Mouse (Mus musculus): ENCODE results near the gene Uox.
A peak's percentile ranks its signal among the peaks of the same experiment; 100 is the strongest.

Gene Uox

DNA sequence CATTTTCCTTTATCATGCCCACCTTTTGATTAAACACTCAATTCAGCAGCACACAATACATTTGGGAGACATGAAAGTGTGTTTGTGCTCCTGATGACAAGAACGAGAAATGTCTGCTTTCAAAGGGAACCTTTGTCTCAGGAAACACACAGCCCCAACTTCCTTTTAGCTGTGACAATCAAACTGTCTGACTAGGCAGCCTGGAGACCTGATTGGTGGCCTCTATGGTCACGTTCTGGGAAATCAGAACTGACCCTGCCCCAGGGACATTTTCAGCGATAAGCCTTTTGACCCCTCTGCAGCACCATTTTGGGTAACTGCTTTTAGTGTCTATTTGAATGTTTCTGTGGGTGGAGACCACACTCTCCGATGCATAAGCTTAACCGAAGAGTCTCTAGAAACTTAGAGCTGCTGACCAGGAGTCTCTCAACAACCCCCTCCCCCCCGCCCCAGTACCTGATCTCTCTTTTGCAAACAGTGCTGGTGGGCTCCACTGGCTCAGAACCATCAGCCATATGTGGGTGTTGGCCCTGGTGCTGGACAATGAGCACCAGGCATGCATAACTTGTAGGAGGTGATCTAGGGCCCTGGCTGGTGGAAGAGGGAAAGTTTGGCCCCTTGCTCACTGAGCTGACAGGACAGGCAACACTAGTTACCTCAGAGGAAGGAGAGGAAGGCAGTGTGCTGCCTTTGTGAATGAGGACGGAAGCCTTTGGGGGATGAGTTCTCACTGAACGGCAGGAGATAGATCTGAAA is 58.2 kb downstream of the Uox start:
- peak; percentile 8 for DNase-seq

DNA sequence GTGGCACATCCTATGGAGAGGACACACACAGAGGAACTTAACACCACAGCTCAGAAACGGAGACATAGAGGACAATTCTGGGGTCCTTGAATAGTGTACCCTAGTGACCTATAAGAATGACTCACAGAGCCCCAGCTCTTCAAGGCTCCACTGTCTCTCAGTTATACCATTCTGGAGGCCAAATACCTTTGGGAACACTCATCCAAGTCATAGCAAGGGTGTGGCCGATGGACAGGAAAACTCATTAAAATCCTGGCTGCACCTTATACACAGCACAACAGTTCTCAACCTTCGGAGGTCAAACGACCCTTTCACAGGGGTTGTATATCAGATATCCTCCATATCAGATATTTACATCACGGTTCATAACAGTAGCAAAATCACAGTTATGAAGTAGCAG is 62.3 kb downstream of the Uox start:
- no peak for DNase-seq

DNA sequence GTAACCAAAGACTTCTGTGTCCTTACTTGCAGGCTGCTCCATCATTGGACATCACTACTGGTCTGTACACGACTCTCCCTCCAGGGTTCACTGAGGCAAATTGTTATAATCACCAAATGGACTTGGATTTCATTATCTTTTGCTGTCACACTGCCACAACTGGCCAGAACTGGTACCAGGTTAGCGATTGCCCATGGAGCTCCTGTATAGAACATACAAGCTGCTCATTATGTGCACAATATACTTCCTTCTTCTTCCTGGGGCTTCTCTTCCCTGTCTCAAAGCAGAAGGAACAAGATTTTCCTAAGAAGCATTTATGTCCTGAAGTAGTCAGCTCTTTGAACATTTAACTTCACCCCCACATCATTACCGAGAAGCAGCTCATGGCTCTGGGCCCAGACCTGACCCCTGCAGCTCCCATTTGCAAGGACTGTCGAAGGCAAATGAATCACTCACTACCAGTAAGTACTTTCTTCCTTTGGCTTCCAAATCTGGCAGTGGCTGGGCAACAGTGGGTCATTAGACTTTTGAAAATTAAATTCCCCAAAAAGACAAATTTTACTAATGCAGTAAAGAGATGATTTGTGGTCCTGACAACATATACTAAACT is 71.7 kb downstream of the Uox start:
- peak; percentile 48 for DNase-seq

GRCm38 (mm10) chr3:146649311-146649894 is 79.2 kb downstream of the Uox start:
- DNase-seq, result no peak

GRCm38 (mm10) chr3:146650716-146651115 is 80.5 kb downstream of the Uox start:
- no peak for DNase-seq

DNA sequence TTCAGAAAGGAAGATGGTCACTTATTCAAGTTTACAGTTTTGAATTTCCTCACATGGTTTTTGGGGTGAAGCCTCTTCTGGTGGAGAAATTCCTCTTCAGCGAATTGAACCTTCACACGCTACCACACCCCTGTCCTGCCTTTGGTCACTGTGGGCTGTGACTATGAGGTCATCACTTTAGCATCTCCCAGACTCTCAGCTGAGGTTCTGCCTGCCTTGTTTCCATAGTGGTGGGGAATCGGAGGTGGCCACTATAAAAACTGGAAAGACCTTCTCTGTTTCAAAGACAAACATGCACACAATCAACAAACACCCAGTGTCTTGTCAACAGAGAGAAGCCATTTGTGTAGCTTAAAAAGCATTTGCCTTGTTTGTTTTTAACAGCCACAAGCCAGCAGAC is 81.0 kb downstream of the Uox start, which contains the start of gene 4930503B20Rik:
TSS of gene 4930503B20Rik (minus strand) at position 101 of the 400 bp plus-strand sequence.
- DNase-seq, result no peak

DNA sequence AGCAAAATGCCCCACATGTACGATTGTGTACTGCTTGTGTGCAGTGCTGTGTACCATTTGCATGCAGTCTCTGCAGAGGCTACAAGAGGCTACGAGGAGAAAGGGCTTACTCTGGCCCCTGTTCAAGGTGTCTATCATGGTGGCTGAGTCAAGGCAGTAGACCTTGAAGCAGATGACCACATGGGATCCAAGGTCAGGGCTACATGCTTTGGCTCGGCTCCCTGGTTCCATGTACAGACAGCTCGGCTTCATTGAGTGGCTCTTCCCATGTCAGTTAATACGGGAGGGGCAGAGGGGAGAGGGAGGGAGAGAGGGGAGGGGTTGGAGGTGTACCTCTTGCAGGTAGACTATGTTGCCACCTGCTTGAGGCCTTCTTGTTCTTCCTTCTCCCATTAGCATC is 82.2 kb downstream of the Uox start:
- no peak for DNase-seq

- no peak for DNase-seq
Observed at GRCm38 (mm10) chr3:146653692-146654091, 83.5 kb downstream of the Uox start.

DNA sequence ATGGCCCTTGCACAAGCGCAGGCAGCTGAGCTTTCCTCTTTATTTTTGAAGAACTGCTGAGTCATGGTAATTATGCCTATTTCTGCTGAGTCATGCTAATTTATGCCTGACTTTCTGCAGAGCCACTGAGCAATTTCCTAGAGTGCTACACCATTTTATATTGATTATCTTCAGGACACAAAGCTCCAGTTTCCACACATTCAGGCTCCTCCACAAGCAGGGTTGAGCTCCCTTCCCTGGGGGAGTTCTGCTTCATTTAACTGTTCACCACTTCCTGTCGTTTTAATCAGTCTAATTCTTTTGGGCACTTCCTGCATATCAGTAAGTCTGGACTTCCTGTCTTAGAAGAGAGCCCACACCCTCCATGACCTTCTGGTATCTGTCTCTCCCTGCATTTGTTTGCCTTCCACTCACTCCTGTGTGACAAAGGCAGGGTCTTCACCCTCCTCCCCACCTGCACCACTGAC is 84.9 kb downstream of the Uox start:
- DNase-seq, result no peak

DNA sequence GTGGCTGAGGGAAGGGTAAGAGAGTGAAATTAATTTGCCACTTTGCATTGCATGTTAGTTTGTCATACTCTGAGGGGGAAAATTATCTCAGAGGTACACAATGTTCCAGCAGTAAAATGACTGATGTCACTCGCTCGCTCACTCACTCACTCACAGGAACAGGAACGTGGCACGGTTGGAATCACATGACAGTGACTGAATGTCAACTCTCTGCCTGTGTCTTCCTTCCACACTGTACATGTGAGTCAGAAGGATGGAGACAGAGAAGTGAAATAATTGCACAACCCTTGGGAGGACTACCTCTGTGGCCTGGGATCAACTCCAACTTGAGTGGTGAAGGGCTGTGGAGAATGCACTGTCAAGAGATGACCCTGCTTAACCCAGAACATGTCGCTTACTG is 87.2 kb downstream of the Uox start:
- DNase-seq, result no peak

DNA sequence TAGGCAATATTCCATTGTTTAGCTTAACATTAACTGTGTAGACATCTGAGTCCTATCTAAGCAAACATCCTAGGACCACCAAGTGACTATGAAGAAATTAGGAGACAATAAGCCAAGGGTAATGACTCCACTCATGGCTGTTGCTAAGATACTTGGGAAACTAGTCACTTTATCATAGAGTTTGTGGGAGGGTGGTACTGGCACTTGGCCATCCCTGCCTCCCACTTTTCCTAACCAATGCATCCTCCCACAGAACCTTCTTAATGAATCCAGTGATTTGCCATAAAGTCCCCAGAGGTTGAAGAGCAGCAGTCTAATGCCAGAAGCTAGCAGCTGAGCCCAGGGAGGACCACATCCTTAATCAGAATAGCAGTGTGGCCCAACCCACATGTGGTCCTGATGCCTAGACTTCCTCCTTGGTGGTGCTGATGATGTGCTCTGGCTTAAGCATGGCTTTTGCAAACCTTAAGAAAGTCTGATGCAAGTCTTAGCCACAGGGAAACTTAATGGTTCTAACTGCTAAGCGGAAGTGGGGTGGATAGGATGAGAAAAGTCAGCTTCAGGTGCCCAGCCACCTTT is 87.9 kb downstream of the Uox start:
- DNase-seq, result no peak

- no peak for DNase-seq
Observed at GRCm38 (mm10) chr3:146659321-146659720, 89.1 kb downstream of the Uox start.

DNA sequence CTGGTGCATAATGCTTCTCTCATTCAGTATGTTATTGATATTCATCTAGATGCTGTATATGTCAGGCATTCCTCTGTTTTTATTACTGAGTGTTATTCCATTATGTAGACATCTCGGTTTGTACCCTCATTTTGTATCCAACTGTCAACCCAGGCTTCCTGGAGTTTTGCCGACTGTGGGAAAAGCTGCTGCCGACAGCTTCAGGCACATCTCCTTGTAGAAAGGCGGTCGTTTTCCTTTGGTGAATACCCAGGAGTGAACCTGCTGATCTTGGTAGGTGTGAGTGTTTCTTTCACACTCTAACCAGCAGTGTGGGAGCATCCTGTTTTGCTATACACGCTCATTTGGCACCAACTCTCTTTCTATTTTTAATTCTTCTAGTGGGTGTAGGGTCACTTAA is 90.8 kb downstream of the Uox start:
- DNase-seq, result no peak

DNA sequence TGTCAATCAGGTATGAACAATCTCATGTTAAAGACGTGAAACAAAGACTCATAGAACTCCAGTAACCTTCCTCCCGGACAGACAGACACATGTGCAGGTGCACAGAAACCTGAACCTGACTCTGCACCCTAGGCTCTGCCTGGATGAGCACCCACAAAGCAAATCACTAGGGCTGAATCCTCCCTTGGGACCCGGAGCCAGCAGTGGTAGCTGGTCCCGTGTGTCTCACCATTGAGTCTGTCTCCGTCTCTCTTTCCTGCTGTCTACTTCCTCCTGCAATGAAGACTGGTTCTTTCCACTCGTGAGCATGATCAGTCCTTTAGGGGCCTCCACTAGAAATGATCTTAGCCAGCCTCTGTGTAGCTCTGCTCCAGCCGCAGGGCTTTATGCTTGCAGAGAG is 91.7 kb downstream of the Uox start:
- DNase-seq, result no peak

DNA sequence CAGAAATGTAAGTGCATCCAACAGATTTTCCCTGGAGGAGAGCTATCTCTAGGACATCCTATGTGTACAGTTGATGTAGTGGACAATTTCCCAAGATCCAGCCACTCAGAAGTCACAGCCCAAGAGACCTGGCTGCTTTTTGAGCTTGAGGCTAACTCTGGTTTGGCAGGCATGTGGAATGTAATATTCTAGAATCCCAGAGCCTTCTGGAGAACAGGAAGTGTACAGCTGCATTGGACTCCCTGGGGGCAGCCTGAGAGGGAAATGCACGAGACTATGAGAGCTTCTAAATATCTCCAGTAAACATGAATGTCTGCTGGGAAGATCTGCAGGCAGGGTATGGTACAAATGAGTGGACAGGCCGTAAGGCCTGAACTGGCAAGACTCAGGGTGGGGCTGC is 100.9 kb downstream of the Uox start:
- peak; percentile 43 for DNase-seq

- DNase-seq, result no peak
Observed at GRCm38 (mm10) chr3:146675101-146675500, 104.9 kb downstream of the Uox start.

DNA sequence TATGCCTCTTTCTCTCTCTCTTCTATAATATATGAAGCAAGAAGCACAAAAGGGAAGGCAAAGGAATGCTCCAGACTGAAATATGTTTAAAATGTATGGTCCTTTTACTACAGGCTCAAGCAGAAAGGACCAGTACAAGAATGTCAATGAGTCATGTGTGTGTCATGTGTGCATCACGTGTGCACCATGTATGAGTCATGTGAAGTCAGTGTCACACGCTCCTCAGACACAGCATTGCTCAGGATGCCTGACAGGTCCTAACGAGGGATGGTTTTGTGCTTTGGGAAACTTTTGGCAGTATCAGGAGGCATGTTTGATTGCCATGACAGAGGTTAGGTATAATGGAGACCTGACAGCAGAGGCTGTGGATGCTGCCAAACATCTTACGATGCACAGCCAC is 106.0 kb downstream of the Uox start:
- DNase-seq, result no peak

DNA sequence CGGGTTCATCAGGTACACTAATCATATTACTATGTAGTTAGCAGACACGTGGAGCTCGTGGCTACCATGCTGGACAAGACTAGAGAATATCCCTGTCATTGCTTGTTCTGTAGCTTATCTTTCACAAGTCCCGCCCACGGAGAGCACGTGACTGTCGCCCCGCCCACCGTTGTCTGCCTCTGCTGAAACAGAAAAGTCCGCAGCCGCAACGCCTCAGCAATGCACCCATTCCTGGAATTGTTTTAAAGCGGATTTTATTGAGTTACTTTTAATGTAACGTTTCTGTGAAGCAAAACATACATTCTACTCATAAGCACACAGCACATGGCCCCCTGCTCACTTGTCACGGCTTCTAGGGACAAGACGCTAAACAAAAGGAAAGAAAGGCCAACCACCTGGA is 109.4 kb downstream of the Uox start:
- no peak for DNase-seq

GRCm38 (mm10) chr3:146680625-146681024 is 110.4 kb downstream of the Uox start:
- DNase-seq, result no peak

GRCm38 (mm10) chr3:146681696-146682095 is 111.5 kb downstream of the Uox start:
- DNase-seq, result no peak
